ENCODE assay signal across 10 mouse cellular contexts in genomic region chr5:111123050-111123746, GRCm38 (mm10).
DNase-seq lines count a peak whose midpoint lies in the region; ATAC-seq lines count a peak whose summit lies in the region.
"Had no signal": no experiment of that assay in that cellular context is flagged by ENCODE, and none has a peak within 500 bp of the region (broad histone marks: within the 10 kb centered on the region; RNA-seq: fewer than 3 reads in every experiment).

No protein-coding gene starts in this region.

- H3K27ac ChIP-seq in hindbrain, embryonic 16.5 days (ENCODE audit: low read depth, low read length), result peak overlapping the region; percentile 57
- peak overlapping the region; percentile 74 for H3K27ac ChIP-seq in neural tube, embryonic 13.5 days (replicated peaks)

- H3K9me3 ChIP-seq in hindbrain, embryonic 16.5 days (ENCODE audit: control insufficient read depth, low read length), result no peaks in the 10 kb centered on the region
- H3K9me3 ChIP-seq in neural tube, embryonic 13.5 days, result no peaks in the 10 kb centered on the region

- WGBS in hindbrain, embryonic 16.5 days, result 38% methylated on average over 12 of the region's 12 CpGs
- WGBS in neural tube, embryonic 13.5 days, result 40% methylated on average over 12 of the region's 12 CpGs

- H3K9ac ChIP-seq in hindbrain, embryonic 16.5 days (ENCODE audit: low read depth, low read length), result peak overlapping the region; percentile 29; the same call in 1 of the 2 replicates
- peak overlapping the region; percentile 39; the same call in 1 of the 2 replicates for H3K9ac ChIP-seq in neural tube, embryonic 13.5 days

- peaks cover 44% of the 10 kb centered on the region for H3K4me1 ChIP-seq in hindbrain, embryonic 16.5 days (ENCODE audit: control insufficient read depth, insufficient read depth, low read depth, low read length)
- peaks cover 61% of the 10 kb centered on the region for H3K4me1 ChIP-seq in neural tube, embryonic 13.5 days (replicated peaks)

- no peaks in the 10 kb centered on the region for H3K36me3 ChIP-seq in hindbrain, embryonic 16.5 days (ENCODE audit: control insufficient read depth, insufficient read depth, low read length)
- H3K36me3 ChIP-seq in neural tube, embryonic 13.5 days, result no peaks in the 10 kb centered on the region

- H3K4me2 ChIP-seq in hindbrain, embryonic 16.5 days (ENCODE audit: low read length), result peak overlapping the region; percentile 25; the same call in 1 of the 2 replicates
- no peak overlapping the region for H3K4me2 ChIP-seq in neural tube, embryonic 13.5 days

- peak; percentile 16 for ATAC-seq in activated CD4-positive, CD25-positive, alpha-beta regulatory T cell, adult 4 months
- peak; percentile 68 for ATAC-seq in hindbrain, embryonic 16.5 days
- ATAC-seq in neural tube, embryonic 13.5 days (ENCODE audit: low read depth), result peak; percentile 71; the same call in 1 of the 2 replicates
- no peak for ATAC-seq in monocyte, adult 5-6 weeks (replicated peaks; ENCODE audit: insufficient number of reproducible peaks, low FRiP score, low TSS enrichment, poor library complexity, severe bottlenecking)

- peak; percentile 49 for DNase-seq in layer of hippocampus, adult 11-12 months (ENCODE audit: low spot score)
- no peak for DNase-seq in layer of hippocampus, adult 9-10 months (ENCODE audit: low spot score)
- no peak for DNase-seq in urinary bladder, postnatal 14 days (ENCODE audit: low spot score)
- DNase-seq in urinary bladder, adult 18-20 months (ENCODE audit: low spot score in 2 of 2), result no peak
- DNase-seq: lung, postnatal 4 days had no signal

- H3K4me3 ChIP-seq in hindbrain, embryonic 16.5 days (ENCODE audit: low read length), result no peak overlapping the region
- no peak overlapping the region for H3K4me3 ChIP-seq in neural tube, embryonic 13.5 days
- H3K4me3 ChIP-seq: erythroblast, embryonic 14.5 days had no signal

- no peaks in the 10 kb centered on the region for H3K27me3 ChIP-seq in hindbrain, embryonic 16.5 days (replicated peaks; ENCODE audit: control insufficient read depth, insufficient read depth, low read length)
- no peaks in the 10 kb centered on the region for H3K27me3 ChIP-seq in neural tube, embryonic 13.5 days
